Mouse (Mus musculus) neural tube, embryonic 15.5 days (tissue): ENCODE results near the gene Eps8. TPM values are rescaled to one million over a fixed set of nuclear protein-coding genes. Genes with fewer than 3 reads are reported as not detected.

Experiments used
- ATAC-seq: fragments of 200-750 bp; cut with Nextera tagmentation; 2 replicates; pipeline ENCODE4 v1.8.0; 2017; ENCODE audit warnings: mild to moderate bottlenecking, moderate TSS enrichment, moderate library complexity; ENCODE audit not compliant: low FRiP score
- H3K27ac ChIP-seq: fragments of 300-500 bp; sonication (generic); replicated peaks from 2 replicates; pipeline ENCODE4 v1.5.1; 2015; ENCODE audit warnings: mild to moderate bottlenecking, inconsistent platforms
- H3K27me3 ChIP-seq: fragments of 300-500 bp; sonication (generic); replicated peaks from 2 replicates; pipeline ENCODE4 v1.6.1; 2015; ENCODE audit warnings: inconsistent platforms
- H3K36me3 ChIP-seq: fragments of 300-500 bp; sonication (generic); 2 replicates; pipeline ENCODE4 v1.6.1; 2015; ENCODE audit warnings: inconsistent platforms
- H3K4me1 ChIP-seq: fragments of 300-500 bp; sonication (generic); 2 replicates; pipeline ENCODE4 v1.6.1; 2015; ENCODE audit warnings: inconsistent platforms
- H3K4me2 ChIP-seq: fragments of 300-500 bp; sonication (generic); 2 replicates; pipeline ENCODE4 v1.6.1; 2015; ENCODE audit warnings: inconsistent platforms, mild to moderate bottlenecking, moderate library complexity
- H3K4me3 ChIP-seq: fragments of 300-500 bp; sonication (generic); replicated peaks from 2 replicates; pipeline ENCODE4 v1.5.1; 2015; ENCODE audit warnings: mild to moderate bottlenecking, inconsistent platforms
- H3K9ac ChIP-seq: fragments of 300-500 bp; sonication (generic); replicated peaks from 2 replicates; pipeline ENCODE4 v1.6.1; 2015; ENCODE audit warnings: mild to moderate bottlenecking, inconsistent platforms
- H3K9me3 ChIP-seq: fragments of 300-500 bp; sonication (generic); replicated peaks from 2 replicates; pipeline ENCODE4 v1.6.1; 2016; ENCODE audit warnings: inconsistent platforms
- WGBS: fragments of 180-500 bp; shearing (Covaris S2); methylation state at CpG from one replicate; pipeline ENCODE4 v1.1.7; 2015; ENCODE audit warnings: mixed read lengths; 5-methylcytosine and 5-hydroxymethylcytosine counted together
- polyA plus RNA-seq: library from polyadenylated mRNA; unstranded; fragments of >200 nt; fragmentation: Nextera tagmentation; extraction: Ambion mirVana; gene quantifications from 2 replicates; pipeline ENCODE4 v1.2.1, GENCODE M21; 2015

The Eps8 gene
- polyA plus RNA-seq = 22.5 and 29.1 TPM in 2 replicates

- no peak within 1 kb of the TSS for H3K9ac ChIP-seq
- H3K36me3 ChIP-seq = no peaks in the 10 kb centered on the region
- WGBS = 91% methylated on average over 2 of the region's 2 CpGs
- no peaks in the 10 kb centered on the region for H3K27me3 ChIP-seq
- ATAC-seq = no peak
- H3K27ac ChIP-seq = no peak within 1 kb of the TSS
- no peaks in the 10 kb centered on the region for H3K9me3 ChIP-seq
- no peak within 1 kb of the TSS for H3K4me3 ChIP-seq
- H3K4me2 ChIP-seq = no peak within 1 kb of the TSS
- no peaks in the 10 kb centered on the region for H3K4me1 ChIP-seq
Observed at GRCm38 (mm10) chr6:137654776-137655175, at the start of gene Eps8. Gene Eps8, minus strand, starts transcription at chr6:137654876.

- no peaks in the 10 kb centered on the region for H3K4me1 ChIP-seq
- no peaks in the 10 kb centered on the region for H3K9me3 ChIP-seq
- no peak for ATAC-seq
- H3K4me2 ChIP-seq = no peak overlapping the region
- no peaks in the 10 kb centered on the region for H3K36me3 ChIP-seq
- WGBS = 93% methylated on average over 7 of the region's 7 CpGs
- H3K4me3 ChIP-seq = no peak overlapping the region
- no peak overlapping the region for H3K27ac ChIP-seq
- H3K27me3 ChIP-seq = peaks cover 6% of the 10 kb centered on the region; the same call in 1 of the 2 replicates
- no peak overlapping the region for H3K9ac ChIP-seq
Observed at GRCm38 (mm10) chr6:137703431-137703830, 48.8 kb upstream of the Eps8 start.

- H3K36me3 ChIP-seq = no peaks in the 10 kb centered on the region
Observed at GRCm38 (mm10) chr6:137702918-137703317, 48.2 kb upstream of the Eps8 start.

GRCm38 (mm10) chr6:137702186-137702585, 47.5 kb upstream of the Eps8 start:
- Histone ChIP-seq H3K36me3 (no peaks in the 10 kb centered on the region), H3K27ac (no peak overlapping the region), H3K4me1 (no peaks in the 10 kb centered on the region), H3K4me2 (no peak overlapping the region), H3K9ac (no peak overlapping the region), H3K9me3 (no peaks in the 10 kb centered on the region), H3K4me3 (no peak overlapping the region), H3K27me3 (no peaks in the 10 kb centered on the region)
- ATAC-seq = no peak
- WGBS = 90% methylated on average over 3 of the region's 3 CpGs

More at GRCm38 (mm10) chr6:137702918-137703317, 48.2 kb upstream of the Eps8 start:
- no peak overlapping the region for H3K27ac ChIP-seq
- no peak overlapping the region for H3K4me2 ChIP-seq
- no peaks in the 10 kb centered on the region for H3K9me3 ChIP-seq
- ATAC-seq = no peak
- peaks cover 6% of the 10 kb centered on the region; the same call in 1 of the 2 replicates for H3K27me3 ChIP-seq
- no peak overlapping the region for H3K9ac ChIP-seq
- no peak overlapping the region for H3K4me3 ChIP-seq
- H3K4me1 ChIP-seq = no peaks in the 10 kb centered on the region
- 94% methylated on average over 4 of the region's 4 CpGs for WGBS

- H3K27me3 ChIP-seq = no peaks in the 10 kb centered on the region
- no peak overlapping the region for H3K27ac ChIP-seq
- WGBS = 47% methylated on average over 7 of the region's 7 CpGs
Observed at GRCm38 (mm10) chr6:137699434-137699833, 44.8 kb upstream of the Eps8 start.

GRCm38 (mm10) chr6:137696445-137697204, 41.9 kb upstream of the Eps8 start:
- no peak overlapping the region for H3K9ac ChIP-seq
- H3K27ac ChIP-seq = no peak overlapping the region
- ATAC-seq = no peak
- H3K4me2 ChIP-seq = no peak overlapping the region
- H3K27me3 ChIP-seq = no peaks in the 10 kb centered on the region
- H3K36me3 ChIP-seq = no peaks in the 10 kb centered on the region
- H3K9me3 ChIP-seq = no peaks in the 10 kb centered on the region
- no peaks in the 10 kb centered on the region for H3K4me1 ChIP-seq
- no peak overlapping the region for H3K4me3 ChIP-seq
- WGBS = 84% methylated on average over 8 of the region's 8 CpGs

More at GRCm38 (mm10) chr6:137699434-137699833, 44.8 kb upstream of the Eps8 start:
- Histone ChIP-seq H3K36me3 (no peaks in the 10 kb centered on the region), H3K9me3 (no peaks in the 10 kb centered on the region), H3K4me2 (no peak overlapping the region), H3K9ac (no peak overlapping the region), H3K4me3 (no peak overlapping the region), H3K4me1 (no peaks in the 10 kb centered on the region)
- no peak for ATAC-seq

- Histone ChIP-seq H3K27ac (no peak overlapping the region), H3K4me2 (no peak overlapping the region), H3K4me3 (no peak overlapping the region), H3K9me3 (no peaks in the 10 kb centered on the region), H3K27me3 (no peaks in the 10 kb centered on the region), H3K9ac (no peak overlapping the region), H3K4me1 (no peaks in the 10 kb centered on the region), H3K36me3 (no peaks in the 10 kb centered on the region)
- WGBS = 91% methylated on average over 8 of the region's 8 CpGs
- ATAC-seq = no peak
Observed at GRCm38 (mm10) chr6:137695046-137695445, 40.4 kb upstream of the Eps8 start.

GRCm38 (mm10) chr6:137694310-137694709, 39.6 kb upstream of the Eps8 start:
- Histone ChIP-seq H3K4me2 (no peak overlapping the region), H3K9ac (no peak overlapping the region), H3K36me3 (no peaks in the 10 kb centered on the region), H3K27ac (no peak overlapping the region), H3K4me3 (no peak overlapping the region), H3K27me3 (no peaks in the 10 kb centered on the region), H3K4me1 (no peaks in the 10 kb centered on the region), H3K9me3 (no peaks in the 10 kb centered on the region)
- WGBS = 88% methylated on average over 2 of the region's 2 CpGs
- ATAC-seq = no peak

GRCm38 (mm10) chr6:137690550-137691119, 36.0 kb upstream of the Eps8 start:
- Histone ChIP-seq H3K9me3 (no peaks in the 10 kb centered on the region), H3K36me3 (no peaks in the 10 kb centered on the region), H3K9ac (no peak overlapping the region), H3K27me3 (no peaks in the 10 kb centered on the region), H3K4me2 (no peak overlapping the region), H3K4me3 (no peak overlapping the region), H3K4me1 (no peaks in the 10 kb centered on the region), H3K27ac (no peak overlapping the region)
- WGBS = 69% methylated on average over 2 of the region's 2 CpGs
- ATAC-seq = no peak

GRCm38 (mm10) chr6:137688506-137689105, 33.9 kb upstream of the Eps8 start:
- no peaks in the 10 kb centered on the region for H3K4me1 ChIP-seq
- no peak for ATAC-seq
- peak overlapping the region; percentile 28; the same call in 1 of the 2 replicates for H3K27ac ChIP-seq
- 76% methylated on average over 11 of the region's 11 CpGs for WGBS
- no peaks in the 10 kb centered on the region for H3K9me3 ChIP-seq
- no peaks in the 10 kb centered on the region for H3K27me3 ChIP-seq
- no peak overlapping the region for H3K9ac ChIP-seq
- H3K36me3 ChIP-seq = no peaks in the 10 kb centered on the region
- H3K4me2 ChIP-seq = no peak overlapping the region
- no peak overlapping the region for H3K4me3 ChIP-seq

GRCm38 (mm10) chr6:137688079-137688478, 33.4 kb upstream of the Eps8 start:
- Histone ChIP-seq H3K9me3 (no peaks in the 10 kb centered on the region), H3K4me1 (no peaks in the 10 kb centered on the region), H3K4me3 (no peak overlapping the region), H3K27ac (no peak overlapping the region), H3K36me3 (no peaks in the 10 kb centered on the region), H3K9ac (no peak overlapping the region), H3K27me3 (no peaks in the 10 kb centered on the region), H3K4me2 (no peak overlapping the region)
- WGBS = 96% methylated on average over 3 of the region's 3 CpGs
- ATAC-seq = no peak

GRCm38 (mm10) chr6:137687667-137688066, 33.0 kb upstream of the Eps8 start:
- Histone ChIP-seq H3K4me2 (no peak overlapping the region), H3K4me1 (no peaks in the 10 kb centered on the region), H3K27ac (no peak overlapping the region), H3K9ac (no peak overlapping the region), H3K9me3 (no peaks in the 10 kb centered on the region), H3K27me3 (no peaks in the 10 kb centered on the region), H3K36me3 (no peaks in the 10 kb centered on the region), H3K4me3 (no peak overlapping the region)
- 90% methylated on average over 5 of the region's 5 CpGs for WGBS
- no peak for ATAC-seq
